Mouse (Mus musculus) layer of hippocampus, adult 18-20 months (tissue): ENCODE results near the gene Lyrm1. TPM values are rescaled to one million over a fixed set of nuclear protein-coding genes. Genes with fewer than 3 reads are reported as not detected.

Experiments used
- DNase-seq, 2 experiments: peaks; one replicate each; pipeline ENCODE4 v3.0.0; 2022; ENCODE audit warnings: low spot score in 2 of 2
- total RNA-seq, 2 experiments: library from RNA; stranded (reverse); gene quantifications; 2 replicates each; pipeline ENCODE4 v1.2.3; 2021

Lyrm1 gene
- total RNA-seq, 2 experiments from 2014 or later: 10.4 to 11.1 TPM

- DNase-seq: no peak
Measured at GRCm38 (mm10) chr7:119960546-119960945, 64.9 kb downstream of the Lyrm1 start.

DNA sequence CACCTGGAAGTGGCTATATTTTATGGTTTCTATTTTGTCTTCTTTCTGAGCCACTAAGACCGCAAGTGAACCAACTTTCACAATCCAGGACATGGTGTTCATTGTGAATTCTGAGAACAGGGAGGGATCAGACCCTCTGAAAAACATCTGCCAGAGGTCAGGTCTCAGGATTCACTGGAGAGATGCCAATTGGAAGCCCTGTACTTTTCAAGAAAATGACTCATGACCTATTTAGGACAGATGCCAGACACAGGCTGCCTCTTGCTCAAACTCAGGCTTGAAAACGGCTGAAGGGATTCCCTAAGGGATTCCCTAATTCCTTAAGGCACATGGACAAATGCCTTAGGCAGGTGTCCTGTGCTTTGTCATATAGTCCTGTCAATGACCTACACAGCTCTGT lies 65.4 kb downstream of the Lyrm1 start:
- DNase-seq: no peak

DNA sequence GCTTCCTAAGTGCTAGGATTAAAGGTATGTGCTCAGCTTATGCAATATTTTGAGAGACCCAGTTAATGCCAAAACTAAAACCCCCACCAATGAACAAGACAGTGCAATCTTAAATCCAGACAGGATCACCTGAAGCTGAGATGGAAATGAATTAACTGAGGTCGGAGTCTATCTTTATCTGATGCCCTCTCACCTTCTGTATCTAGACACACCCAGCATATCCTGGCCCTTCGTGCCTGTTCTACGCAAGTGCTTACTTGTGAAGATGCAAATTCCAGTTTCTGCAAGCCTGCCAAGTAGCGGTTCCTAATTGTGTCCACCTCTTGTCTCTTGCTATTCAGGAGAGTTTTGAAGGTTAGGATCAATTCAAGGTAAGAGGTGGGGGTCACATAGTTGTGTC lies 69.5 kb downstream of the Lyrm1 start:
- no peak for DNase-seq

- no peak for DNase-seq
Measured at GRCm38 (mm10) chr7:119965651-119966395, 70.2 kb downstream of the Lyrm1 start.

- no peak for DNase-seq
Measured at GRCm38 (mm10) chr7:119969320-119969719, 73.7 kb downstream of the Lyrm1 start.

GRCm38 (mm10) chr7:119974214-119974613 lies 78.6 kb downstream of the Lyrm1 start:
- no peak for DNase-seq

- DNase-seq: no peak
Measured at GRCm38 (mm10) chr7:119976256-119976655, 80.6 kb downstream of the Lyrm1 start.

DNA sequence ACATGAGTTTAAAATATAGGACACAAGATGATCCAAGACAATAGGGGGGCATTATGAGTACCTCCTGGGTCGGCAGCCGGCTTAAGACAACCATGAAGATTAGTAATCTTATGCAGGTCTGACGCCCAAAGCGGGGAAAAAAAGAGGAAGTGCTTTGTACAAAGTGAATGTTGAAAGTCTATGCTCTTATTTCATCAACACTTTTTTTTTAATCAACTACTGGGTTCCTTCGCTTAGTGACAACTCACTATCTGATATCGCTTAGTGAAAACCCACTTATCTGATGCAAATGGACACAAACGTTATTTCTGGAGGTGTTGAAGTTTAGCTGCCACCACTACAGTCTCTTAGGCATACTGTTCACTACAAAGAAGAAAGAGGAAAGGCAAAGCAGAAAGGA lies 81.9 kb downstream of the Lyrm1 start:
- no peak for DNase-seq

GRCm38 (mm10) chr7:119978576-119978975 lies 82.9 kb downstream of the Lyrm1 start:
- DNase-seq: no peak

DNA sequence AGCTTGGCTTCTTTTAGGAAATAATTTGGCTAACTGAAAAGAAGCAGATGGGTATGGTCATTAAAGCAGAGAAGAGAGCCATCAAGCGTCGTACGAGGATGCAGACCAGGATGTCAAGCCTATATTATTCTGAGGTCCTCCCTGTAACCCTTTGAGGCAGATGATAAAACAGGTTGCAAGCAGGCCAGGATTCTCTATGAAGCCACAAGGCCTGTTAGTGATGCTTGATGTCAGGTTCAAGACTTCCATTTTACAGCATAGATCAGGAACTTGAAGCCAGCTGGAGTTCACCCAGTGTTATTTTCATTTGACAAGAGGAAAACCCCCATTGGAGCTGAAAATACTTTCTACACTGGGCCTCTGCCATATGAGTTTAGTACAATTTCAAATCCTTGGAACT lies 84.5 kb downstream of the Lyrm1 start:
- DNase-seq: peak in 1 of 2 experiments; percentile 17

DNA sequence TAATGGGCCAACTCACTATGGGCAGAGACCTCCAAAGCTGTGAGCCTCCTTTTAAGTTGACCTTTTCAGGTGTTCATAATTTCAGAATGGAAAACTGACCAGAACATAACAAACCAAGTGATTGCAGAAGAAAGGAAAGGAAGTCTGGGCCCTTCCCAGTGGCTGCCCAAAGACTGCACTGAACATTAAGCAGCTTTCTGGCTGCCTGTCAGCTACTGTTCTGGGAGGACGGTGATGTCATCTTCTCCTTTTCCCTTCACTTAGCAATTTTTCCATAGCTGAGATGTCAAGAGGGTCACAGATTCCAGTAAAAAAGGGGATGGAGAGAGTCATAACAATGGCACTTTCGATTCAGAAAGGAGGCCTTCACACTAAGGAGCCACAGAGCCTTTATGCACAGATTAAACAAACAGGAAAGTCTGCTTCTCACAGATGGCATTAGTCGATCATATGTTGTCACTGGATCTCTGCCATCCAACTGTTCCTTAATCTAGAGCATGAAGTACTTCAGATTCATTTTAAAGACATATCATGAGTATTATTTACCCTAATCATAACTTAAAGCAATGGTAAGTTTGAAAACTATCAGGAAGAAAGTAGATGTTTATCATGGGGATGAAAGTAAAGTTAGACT lies 89.7 kb downstream of the Lyrm1 start:
- peak; percentile 59 to 84 for DNase-seq

DNA sequence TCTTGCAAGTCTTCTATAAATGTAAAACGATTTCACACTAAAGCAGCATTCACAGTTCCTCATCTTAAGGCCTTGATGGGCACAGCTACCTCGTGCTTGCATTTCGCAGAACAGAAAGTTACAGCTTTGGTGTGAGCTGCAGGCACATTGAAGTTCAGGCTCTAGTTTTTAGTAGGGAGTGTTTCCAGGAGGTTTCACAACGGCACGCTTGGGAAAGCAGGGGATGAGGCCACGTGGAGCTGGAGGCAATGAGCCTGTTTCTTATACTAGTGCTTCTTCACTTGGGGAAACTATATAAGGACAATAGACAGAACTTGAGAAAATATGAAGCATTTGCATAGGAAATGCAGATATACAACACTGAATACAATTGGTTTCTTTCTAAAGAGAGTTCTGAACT lies 101.4 kb downstream of the Lyrm1 start:
- DNase-seq: no peak

Other genes with a start within 250 kb of the Lyrm1 start
- not detected for gene Acsm4, start 205.8 kb upstream of the Lyrm1 start, total RNA-seq
- 10 to 100 TPM; 49.5 to 50.4 TPM for gene Thumpd1, start 175.1 kb upstream of the Lyrm1 start, total RNA-seq
- gene Acsm3, start 134.9 kb upstream of the Lyrm1 start, total RNA-seq: not detected
- gene Rexo5, start 101.9 kb upstream of the Lyrm1 start, total RNA-seq: under 1 TPM; 0.74 to 0.97 TPM
- gene Eri2, start 101.8 kb upstream of the Lyrm1 start, total RNA-seq: 1 to 10 TPM; 8.2 to 9.0 TPM
- 10 to 100 TPM; 24.8 to 28.7 TPM for gene Dcun1d3, start 437 bp downstream of the Lyrm1 start, total RNA-seq
- under 1 TPM; 0.20 to 0.52 TPM for gene Dnah3, start 199.4 kb downstream of the Lyrm1 start, total RNA-seq
- gene Tmem159, start 206.5 kb downstream of the Lyrm1 start, total RNA-seq: 10 to 100 TPM in 1 of 2 experiments, 1 to 10 TPM in 1; 9.6 to 12.8 TPM
- gene Zp2, start 249.4 kb downstream of the Lyrm1 start, total RNA-seq: under 1 TPM in 1 of 2 experiments, not detected in 1; 0.13 TPM